Mouse (Mus musculus): ENCODE data around the gene Fam118b.
A peak's percentile ranks its signal among the peaks of the same experiment; 100 is the strongest.

The Fam118b gene

DNA sequence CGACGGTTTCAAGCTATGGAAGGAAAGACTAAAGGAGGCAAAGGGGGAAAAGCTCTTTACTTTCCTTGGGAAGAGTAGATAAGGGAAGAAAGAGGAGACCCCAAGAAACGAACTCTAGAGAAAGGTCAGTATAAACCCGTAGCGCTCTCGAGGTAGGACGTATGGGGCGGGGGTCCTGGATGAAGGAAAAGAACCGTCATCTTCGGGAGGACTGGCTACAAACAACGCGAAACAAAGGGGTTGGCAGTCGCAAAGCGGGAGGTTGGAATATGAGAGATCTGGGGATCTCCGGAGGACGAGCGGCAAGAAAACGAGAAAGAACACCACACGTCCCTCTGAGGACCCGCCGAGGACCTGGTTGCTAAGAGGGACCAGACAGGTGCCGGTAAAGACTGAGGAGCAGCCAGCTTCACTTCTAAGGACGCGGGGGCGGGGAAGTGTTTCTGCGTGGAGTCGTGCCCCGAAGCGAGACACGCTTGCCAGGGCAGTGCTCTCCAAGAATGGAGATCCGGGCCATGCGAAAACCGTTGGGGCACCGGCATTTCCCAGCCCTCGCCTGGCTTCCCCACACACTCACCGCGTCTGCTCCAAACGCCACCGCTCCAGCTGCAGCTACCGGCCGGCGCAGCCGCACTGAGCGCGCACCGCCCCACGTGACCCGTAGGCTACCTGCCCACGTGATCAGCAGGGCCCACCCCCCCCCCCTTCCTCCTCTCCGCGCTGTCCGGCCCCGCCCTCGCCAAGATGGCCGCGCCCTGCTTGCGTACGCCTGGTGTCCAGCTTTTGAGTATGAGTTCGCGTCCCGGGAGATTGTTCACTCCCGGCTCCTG lies at the start of gene Fam118b, which contains the start of gene Rpusd4:
Gene Fam118b (minus strand): TSS at position 660 of the 830 bp plus-strand sequence.
Gene Rpusd4 (plus strand): TSS at position 720 of the 830 bp plus-strand sequence.
- DNase-seq = peak; percentile 94

DNA sequence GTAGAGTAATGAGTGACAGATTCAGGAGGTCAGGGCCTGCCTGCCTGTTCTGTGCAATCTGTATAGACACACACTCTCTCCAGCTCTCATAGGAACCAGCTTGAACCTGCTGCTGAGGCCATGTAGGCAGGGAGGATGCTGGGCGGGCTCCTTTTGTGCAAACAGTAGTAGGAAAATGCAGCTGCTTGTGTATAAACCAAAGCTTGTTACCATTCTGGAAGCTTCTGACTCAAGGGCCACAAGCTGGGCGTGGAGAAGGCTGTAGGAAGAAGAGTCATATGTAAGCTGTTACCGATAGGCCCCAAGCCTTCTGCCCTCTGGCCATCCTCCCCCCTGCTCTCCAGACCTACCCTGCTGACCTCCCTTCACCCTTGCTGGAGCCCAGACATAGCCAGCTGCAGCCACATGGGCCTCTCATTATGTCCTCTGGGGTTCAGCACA lies 49.2 kb upstream of the Fam118b start:
- no peak for DNase-seq

DNA sequence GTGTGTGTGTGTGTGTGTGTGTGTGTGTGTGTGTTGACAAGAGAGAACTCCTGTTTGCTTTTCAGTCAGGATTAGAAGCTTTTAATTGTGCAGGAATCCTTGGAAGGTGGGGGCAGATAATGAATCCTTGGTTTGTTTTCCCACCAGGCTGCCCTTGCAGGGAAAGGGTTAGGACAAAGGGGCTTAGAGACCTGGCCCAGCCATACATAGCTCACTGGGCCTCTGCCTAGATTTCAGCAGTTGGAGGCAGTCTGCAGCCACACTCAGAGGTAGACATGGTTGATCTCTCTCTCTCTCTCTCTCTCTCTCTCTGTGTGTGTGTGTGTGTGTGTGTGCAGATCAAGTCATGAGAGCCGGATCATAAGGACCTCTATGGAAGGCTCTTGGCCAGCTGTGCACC lies 46.6 kb upstream of the Fam118b start:
- no peak for DNase-seq

DNA sequence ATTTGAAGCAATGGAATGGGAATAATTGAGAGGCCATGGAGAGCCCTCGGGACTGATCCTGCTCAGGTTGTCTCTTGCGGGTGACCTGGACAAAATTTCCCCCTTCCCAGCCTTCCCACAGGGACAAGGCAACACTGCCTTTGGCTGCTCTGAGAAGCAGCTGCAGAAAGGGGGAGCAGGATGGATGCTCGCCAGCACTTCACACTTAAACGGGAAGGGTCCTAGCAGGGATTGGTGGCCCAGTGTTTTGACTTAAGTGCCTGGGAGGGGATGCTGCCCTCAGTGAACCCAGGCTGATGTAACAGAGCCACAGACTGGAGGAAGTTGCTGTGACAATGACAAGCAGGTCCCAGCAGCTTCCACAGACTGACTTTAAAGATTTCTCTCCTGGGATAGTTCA lies 46.0 kb upstream of the Fam118b start:
- no peak for DNase-seq

DNA sequence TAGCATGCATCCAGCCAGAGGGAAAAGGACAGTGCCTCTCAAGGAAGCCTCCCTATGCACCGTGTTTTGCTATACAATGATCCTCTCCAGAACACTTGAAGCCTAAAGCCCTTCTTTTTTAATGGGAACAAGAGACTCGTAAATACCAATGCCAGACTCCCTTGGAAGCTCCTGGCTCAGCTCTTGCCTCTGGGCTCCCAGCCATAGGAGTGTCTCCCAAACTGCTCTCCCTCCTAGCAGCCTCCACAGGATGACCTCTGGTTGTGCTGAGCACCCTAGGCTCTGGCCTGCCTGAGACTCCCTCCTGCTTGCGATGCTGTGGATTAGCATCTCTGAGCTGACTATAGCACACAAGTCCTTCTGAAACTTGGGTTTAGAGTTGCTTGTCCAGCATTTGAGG lies 44.9 kb upstream of the Fam118b start:
- no peak for DNase-seq

DNA sequence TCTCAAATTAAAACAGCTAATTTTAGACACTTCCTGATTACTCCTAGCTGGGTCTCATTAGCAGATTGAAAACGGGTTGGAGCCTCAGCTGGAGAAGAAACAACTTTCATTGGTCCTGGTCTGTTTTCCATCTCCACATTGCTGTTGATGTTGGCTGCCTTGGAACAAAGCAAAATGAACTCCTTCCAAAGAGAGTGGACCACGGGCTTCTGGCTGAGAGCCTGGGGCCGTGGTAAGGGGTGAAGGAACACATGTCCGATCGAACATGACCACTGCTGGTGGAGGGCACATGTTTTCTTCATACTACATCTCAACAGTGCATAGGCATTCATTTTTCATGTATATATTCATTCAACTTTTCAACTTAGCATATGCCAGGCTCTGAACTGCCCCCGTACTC lies 42.8 kb upstream of the Fam118b start:
- no peak for DNase-seq

DNA sequence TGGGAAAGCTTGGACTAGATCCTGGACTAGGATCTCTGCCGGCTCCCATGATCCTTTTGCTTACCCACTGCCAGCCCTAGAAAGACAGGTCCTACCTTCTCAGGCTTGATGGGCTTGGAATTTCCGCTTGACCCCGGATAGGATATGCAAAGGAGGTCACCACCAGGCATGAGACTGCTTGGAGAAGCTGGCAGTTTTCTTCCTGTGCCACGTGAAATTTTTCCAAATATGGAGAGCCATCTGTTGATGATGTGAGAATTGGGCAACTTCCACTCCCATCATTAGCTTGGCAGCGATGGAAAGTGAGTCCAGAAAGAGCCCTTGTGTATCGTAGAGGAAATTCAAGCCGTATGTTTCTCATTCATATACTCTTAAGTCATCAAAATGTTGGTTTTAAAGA lies 39.9 kb upstream of the Fam118b start:
- DNase-seq = no peak

DNA sequence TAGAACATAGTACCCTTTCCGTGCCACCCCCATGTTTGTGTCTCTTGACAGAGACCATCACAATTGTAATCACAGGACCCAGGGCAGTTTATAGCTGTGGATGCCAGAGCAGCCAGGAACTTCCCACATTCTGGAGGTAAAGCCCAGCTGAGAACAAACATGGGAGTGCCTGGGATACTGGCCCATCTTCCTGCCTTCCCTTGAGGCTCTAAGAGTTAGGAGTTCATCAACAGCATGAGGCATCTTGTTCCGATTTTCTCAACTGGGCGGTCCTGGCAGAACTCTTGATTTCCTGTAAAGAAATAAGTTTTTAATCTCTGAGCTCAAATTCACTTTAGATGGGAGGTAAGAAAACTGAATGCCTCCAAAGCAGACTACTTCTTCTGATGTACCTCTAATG lies 34.6 kb upstream of the Fam118b start:
- no peak for DNase-seq

DNA sequence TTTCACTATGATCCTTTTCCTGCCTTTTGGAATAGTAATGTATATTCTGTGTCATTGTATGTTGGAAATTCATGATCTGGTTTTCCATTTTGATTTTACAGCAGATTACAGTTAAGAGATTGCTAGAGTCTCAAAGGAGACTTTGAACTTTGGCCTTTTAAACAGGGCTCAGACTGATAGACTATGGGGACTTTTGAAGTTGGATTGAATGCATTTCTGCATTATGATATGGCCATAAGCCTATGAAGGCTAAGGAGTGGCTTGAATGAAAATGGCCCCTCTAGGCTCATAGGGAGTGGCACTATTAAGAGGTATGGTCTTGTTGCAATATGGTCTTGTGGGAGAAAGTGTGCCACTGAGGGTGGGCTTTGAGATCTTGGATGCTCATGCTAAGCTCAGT lies 30.2 kb upstream of the Fam118b start:
- DNase-seq = no peak

DNA sequence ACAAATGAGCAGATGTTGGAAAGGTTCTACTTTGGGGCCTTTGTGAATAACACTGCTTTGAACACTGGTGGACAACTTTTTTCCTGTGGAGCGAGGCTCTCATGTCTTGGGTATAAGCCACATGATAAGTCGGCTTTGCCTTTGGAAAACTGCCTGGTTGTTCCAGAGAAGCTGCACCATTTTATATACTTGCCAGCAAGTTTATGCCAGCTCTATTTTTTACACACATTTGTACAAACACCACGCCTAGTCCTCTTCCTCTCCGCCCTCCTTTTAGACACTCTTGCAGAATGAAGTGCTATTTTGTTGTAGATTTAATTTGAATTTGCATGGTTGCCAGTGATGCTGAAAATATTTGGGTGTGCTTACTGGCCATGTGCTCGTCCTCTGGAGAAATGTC lies 25.9 kb upstream of the Fam118b start:
- DNase-seq = no peak

DNA sequence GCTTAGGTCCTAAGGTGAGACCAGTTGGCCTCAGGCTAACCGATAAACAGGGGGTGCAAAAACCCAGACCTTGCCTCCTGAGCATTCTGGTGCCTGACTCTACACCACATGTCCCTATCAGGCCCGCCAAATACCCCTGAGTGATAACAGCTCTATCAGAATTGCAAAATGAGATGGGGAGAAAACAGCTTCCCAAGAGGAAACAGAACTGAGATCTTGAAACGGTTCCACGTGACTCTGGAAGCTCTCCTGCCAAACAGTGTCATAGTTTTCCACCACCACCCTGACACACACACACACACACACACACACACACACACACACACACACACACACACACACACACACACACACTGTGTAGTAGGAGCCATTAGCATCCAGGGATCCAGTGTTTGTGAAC lies 23.3 kb upstream of the Fam118b start:
- no peak for DNase-seq

DNA sequence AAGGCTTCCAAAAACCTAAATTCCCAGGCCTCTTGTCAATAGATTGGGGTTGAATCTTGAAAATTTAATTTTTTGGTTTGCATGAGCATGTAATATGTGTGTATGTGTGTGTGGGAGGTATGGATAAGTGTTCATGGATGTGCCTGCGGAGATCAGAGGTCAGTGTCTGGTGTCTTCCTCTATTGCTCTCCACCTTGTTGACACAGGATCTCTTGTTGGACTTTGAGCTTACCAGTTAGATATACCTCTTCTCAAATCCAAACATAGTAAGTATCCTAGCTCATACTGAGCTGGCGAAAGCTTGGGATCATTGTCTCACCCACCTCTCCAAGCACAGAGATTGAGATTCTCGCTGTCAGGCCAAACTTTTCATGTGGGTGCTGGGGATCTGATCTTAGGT lies 22.8 kb upstream of the Fam118b start:
- no peak for DNase-seq

DNA sequence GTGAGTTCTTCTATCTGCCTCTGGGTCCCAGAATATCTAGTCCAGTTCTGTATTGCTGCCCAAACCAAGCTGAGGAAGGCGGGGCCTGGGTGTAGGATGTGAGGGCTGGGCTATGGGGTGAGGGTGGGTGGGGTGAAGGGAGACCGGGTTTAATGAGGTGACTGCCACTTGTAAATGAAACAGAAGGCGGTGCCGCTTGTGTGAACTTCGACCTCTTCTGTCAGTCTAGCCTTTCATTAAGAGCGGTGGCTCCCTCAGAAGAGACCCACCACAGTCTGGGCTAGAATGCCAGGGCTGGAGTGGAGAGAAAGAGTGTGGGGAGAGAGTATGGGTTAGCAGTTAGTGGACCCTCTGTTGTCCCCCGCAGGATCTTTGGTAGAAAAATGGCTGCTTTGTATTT lies 22.4 kb upstream of the Fam118b start:
- DNase-seq = no peak

DNA sequence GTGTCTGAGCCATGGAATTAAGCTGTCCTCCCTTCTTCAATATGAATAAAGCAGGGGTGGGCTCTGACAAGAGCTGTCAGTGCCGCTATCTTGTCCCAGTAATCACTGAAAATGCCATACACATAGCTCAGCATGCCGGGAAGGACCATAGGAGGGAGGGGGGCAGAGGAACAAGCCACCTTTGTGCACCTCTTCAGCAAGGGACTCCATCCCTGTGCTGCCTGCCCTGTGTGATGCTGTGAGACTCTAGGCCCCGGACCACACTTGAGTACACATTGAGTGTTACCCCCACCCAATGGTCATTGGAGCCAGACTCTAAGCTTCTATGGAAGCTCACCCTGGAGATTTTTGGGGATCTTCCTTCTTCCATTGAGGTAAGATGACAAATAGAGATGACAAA lies 18.7 kb upstream of the Fam118b start:
- no peak for DNase-seq

DNA sequence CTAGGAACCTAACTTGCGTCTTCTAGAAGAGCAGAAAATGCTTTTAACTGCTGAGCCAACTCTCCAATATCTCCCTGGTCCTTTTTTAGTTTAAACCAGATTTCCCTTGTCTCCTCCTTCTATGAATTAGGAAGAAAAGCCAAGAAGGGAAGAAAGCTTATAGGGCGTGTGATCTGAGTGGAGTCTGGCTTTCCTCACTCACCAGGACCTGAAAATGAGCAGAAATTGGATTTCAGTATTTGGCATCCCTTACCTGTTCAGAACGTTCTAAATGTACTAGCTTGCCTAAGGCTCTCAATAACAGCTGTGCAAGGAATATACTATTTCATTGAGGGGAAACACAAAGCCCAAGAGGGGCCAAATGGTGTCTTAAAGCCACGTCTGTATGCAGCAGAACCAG lies 16.7 kb upstream of the Fam118b start:
- no peak for DNase-seq

DNA sequence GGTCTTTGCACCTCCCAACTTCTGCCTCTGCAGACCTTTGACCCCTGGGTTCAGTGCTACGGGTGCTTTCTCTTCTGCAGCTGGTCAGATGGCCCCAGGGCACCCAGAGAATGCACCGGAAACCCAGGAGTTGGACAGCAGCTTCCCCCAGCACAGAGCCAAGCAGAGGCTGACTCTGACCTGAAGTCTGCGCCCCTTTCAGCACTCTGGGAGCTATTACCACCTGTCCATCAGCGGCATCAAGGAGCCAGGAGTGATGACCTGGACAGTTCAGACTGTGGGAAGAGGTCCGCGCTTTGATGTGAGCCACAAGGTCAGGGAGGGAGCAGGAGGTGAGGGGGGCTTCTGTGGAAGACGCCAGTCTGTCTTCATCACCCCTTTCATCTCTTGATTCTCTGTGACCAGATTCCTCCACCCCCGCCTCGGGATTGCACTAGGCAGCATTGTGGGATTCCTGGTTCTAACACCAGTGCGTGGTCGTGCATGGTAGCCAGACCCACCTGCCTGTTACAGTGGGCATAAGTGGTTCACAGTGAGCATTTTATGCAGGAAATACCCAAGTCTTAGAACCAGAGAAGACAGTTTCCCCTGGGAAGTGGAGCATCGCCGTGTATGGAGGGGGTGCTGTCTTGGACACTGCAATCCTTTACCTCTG lies 15.9 kb upstream of the Fam118b start:
- DNase-seq = no peak

DNA sequence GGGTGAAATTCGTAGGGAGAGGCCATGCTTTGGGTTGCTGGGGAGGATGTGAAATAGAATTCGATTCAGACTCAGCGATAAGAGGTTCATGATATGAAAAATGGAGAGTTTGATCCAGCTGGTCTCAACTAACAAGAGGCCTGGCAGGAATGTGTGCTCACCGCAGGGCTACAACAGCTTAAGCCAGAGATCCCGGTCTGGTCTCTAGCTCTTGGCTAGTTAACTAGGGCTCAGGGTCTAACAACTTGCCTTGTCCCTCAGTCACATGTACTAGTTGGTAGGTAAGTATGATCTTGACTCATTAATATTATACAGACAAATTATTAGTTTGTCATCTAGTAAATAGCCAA lies 15.2 kb upstream of the Fam118b start:
- no peak for DNase-seq

DNA sequence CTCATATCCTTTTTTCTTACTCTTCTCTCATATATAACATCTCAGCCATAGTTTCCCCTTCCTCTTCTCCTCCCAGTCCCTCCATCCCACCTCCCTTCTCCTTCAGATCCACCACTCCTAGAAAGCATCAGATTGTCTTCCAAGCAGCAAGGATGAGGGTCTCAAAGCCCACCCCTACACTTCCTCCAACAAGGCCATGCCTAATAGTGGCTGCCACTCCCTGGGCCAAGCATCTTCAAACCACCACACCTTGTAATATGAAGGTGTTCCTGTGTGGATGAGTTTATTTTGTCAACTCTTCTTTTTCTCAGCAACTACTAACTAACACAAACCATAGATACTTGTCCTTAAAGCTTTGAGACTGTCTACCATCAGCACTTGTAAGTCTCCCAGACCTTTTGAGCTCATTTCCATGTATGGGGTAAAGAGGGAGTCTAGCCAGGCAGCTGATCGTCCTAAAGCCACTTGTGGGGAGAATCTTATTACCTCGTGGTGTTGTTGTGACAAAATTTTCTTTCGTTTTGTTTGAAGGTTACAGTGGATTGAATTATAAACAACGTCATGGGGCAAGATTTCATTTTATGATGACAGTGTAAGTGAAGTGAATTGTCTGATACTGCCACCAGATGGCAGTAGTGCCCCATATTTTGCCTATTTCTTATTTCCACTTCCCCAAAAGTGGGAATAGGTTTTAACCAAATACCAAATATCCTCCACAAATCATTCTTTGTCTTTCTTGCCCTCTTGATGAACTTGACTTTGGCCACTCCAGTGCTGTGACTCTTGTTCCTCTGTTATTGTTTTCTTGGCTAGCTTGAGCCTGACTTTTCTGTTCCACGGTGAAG lies 14.6 kb upstream of the Fam118b start:
- DNase-seq = peak; percentile 50

DNA sequence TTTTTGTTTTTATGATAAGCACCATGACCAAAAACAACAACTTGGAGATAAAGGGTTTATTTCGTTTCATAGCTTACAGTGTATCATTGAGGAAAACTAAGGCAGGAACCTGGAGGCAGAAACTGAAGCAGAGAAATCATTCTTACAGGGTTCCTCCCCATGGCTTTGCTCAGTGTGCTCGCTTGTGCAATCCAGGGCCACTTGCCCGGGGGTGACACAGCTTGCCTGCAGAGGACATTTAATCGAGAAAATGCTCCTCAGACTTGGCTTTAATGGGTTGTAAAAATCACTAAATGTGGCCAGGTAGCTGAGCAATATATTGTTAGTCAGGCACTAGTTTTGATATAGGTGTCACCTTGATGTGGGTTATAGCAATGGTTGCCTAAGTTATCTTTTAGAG lies 10.8 kb upstream of the Fam118b start:
- no peak for DNase-seq

DNA sequence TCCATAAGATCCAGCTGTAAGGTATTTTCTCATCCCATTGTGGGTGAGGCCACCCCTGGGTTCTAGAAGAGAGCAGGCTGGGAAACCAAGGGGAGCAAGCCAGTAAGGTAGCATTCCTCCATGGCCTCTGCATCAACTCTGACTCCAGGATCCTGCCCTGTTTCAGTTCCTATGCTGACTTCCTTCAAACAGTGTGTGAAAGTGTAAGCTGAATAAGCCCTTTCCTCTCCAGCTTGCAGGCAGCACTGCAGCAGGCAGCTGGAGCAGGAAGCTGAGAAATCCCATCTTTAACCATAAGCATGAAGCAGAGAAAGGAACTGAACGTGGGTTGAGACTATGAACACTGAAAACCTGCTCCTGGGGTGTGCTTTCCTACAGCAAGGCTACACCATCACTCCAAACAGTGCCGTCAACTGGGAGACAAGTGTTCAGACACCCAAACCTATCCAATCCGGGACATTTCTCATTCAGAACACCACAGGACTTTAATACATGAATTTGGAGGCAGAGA lies 10.3 kb upstream of the Fam118b start:
- no peak for DNase-seq

DNA sequence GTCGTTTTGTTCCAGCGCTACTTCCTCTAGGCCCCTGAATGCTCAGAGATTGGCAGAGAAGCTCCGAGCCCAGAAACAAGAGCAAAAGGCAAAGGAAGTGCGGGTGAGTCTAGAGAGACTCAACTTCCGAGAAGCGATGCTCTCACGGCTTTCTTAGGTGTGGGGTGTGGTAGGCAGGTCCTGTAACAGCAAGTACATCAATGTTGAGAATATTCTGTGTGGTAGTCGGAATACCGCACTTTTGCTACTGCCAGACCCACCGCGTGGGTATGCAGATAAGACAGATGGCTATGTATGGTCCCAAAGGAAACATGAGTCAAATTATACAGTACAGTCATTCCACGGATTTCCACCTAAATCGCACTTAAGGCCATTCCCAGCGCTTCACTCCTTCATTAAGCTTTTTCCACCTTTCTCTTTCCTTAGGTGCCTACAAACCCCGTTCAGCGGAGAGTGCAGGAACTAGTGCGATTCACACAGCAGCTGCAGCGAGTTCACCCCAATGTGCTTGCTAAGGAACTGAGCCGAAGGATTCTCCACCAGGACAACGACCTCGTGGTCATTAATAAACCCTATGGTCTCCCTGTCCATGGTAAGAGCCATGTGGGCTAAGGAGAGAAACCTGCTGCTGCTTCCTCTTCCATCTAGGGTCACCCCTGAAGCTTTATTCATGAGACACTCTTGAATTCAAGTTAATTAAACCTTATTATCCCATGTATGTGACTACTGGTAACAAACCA lies 541 bp upstream of the Fam118b start:
- DNase-seq = peak; percentile 17

DNA sequence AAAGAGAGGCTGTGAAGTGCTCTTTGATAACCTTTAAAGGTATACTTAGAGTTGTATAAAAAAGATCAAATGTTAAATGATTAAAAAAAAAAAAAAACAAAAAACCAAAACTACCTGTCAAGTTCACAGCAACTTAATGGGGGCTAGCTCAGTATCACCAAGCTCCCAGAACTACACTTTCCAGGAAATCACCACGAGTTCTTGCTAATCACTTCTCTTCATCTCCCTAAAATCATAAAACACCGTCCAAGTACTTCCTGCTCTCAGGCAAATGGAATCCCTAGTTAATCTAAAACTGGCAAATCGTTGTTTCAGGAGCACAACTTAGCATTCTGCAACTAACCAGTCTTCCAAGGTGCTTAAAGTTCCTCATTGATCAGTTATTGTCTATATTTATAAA lies 3.1 kb downstream of the Fam118b start:
- no peak for DNase-seq

DNA sequence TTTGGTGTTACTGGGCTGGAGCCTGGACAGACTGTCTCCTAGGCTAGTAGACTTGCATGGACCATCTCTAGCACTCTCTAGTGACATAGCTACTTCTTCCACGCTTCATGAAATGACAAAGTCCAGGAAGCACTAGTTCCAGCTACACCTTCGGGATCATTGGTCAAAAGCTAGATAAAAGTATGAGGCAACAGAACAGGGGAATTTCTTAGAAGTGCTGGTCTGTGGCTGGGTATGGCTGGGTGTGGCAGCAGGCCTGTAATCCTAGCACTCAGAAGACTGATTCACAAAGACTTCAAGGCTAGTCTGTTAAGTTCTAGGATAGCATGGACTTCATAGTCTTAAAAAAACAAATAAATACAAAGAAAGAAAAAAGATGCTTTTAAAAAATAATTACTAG lies 4.2 kb downstream of the Fam118b start:
- DNase-seq = no peak
